Mouse (Mus musculus) kidney, postnatal 25 days (tissue): Measurements from ENCODE around the gene Mmp20.

ENCODE experiments used
- DNase-seq, 2 experiments: peaks; one replicate each; pipeline ENCODE4 v3.0.0; 2021; ENCODE audit warnings: mixed read lengths in 2 of 2

Mmp20 gene

GRCm38 (mm10) chr9:7693961-7694360 lies 65.9 kb downstream of the Mmp20 start:
- DNase-seq = no peak

- DNase-seq = no peak
Observed at GRCm38 (mm10) chr9:7695646-7696045, 67.6 kb downstream of the Mmp20 start.

DNA sequence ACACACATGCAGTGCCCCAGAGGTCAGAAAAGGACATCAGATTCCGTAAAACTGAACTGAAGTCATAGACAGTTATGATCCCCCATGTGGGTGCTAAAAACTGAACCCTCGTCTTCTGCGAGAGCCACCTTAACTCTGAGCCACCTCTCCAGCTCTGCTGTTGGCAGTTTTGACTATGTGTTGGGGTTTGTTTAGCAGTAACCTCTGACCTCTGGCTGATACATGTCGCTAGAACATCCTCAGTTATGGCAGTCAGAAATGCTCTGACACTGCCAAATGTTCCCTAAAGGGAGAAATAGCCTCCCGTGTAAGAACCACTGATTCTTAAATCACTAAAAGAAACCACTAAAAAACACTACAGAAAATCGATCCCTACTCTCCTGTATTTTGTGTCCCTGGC lies 80.7 kb downstream of the Mmp20 start:
- no peak for DNase-seq

DNA sequence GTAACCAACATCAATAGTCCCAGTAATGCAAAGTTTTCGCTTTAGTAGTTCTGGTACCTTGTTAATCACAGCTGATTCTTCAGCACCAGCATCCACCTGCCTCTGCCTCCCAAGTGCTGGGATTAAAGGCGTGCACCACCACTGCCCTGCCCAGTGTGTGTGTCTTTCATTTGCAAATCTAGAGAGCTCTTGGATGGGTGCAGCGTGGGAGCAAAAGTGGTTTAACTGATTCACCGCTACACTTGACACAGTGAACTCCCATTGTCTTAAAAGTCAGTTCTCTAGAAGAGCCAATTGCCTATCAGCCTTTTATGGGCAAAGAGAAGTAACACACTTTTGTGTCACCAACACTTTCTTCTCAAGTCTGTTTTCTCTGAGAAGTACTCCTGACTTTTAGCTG lies 83.2 kb downstream of the Mmp20 start:
- no peak for DNase-seq

DNA sequence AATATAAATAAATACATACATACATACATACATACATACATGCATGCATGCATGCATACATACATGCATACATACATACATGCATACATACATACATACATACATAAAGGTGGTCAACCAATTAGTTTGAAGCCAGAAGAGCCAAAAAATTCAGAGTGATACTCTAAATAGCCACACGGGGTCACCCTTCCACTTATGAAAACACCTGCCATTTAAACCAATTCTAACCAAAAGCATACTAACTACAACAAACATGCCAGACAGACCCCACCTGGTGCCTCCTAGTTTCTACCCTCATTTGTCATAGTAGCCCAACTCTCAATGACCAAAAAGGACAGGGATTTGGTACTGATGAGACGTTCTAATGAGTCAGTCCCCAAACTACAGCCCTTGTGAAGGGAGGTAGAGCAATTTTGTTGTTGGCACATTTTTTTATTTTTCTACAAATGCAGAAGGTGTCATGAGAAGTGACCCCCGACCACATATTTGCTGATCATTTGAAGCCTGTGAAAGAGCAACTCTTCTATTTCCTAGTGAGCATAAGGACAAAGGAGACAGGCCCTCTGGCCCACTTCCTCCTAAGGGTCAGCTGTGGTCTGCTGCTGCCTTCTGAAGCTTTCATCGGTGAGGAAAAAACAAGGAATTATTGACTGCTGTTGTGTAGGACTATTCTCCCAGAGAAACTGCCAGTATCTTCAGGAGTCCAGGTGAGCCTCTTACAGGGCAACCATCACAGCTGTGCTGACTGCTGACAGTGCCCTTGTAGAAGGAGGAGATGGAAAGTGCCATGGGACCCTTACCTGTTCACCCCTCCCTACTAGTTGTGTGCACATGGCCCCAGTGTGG lies 86.3 kb downstream of the Mmp20 start:
- DNase-seq = peak in 1 of 2 experiments; percentile 53

- no peak for DNase-seq
Observed at GRCm38 (mm10) chr9:7714908-7715175, 86.8 kb downstream of the Mmp20 start.

- no peak for DNase-seq
Observed at GRCm38 (mm10) chr9:7721543-7721942, 93.5 kb downstream of the Mmp20 start.
